Mouse (Mus musculus): ENCODE data around the gene Olfr615. TPM values are rescaled to one million over a fixed set of nuclear protein-coding genes. Genes with fewer than 3 reads are reported as not detected.

The Olfr615 gene
- total and polyA plus RNA-seq, 3 experiments: not detected

DNA sequence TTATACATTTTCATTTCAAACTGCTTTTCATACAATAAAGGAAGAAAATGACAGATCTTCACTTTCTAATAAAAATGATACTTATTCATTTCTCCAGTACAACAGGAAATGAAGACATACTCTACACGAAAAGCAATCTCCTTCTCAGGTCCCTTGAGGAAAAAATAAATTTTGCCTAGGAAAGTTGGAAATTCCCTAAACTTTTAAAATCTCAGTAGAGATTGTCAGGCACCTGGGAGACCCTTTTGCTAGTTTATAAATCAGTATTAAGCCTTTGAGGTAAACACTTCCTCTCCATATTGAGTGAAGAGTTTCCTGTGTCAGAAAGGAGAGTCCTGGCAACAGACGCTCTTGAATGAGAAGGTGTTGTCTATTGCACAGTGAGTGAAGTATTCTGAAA, 8.1 kb upstream of the Olfr615 start, which contains the start of gene Olfr613:
TSS of gene Olfr613 (plus strand) at position 301 of the 400 bp plus-strand sequence.
- H3K4me1 ChIP-seq (ENCODE audit: control insufficient read depth in 1 of 2, insufficient read depth in 2 of 2): no peaks in the 10 kb centered on the region
- no peak within 1 kb of the TSS for H3K4me3 ChIP-seq (replicated peaks in 1 of 3; ENCODE audit: low read depth in 2 of 3, low read length in 2 of 3, poor library complexity in 1 of 3)
- dilution Hi-C loops (cut with MboI; ENCODE audit: extremely low pct_ligation_motif_present, extremely low pct_unique_long_range_greater_than_20kb, low sequenced_read_pairs): no loop called here
- no peak within 1 kb of the TSS for H3K9ac ChIP-seq (ENCODE audit: insufficient read depth, low read depth)
- no peaks in the 10 kb centered on the region for H3K36me3 ChIP-seq (replicated peaks in 1 of 2; ENCODE audit: control insufficient read depth in 1 of 2, insufficient read depth in 1 of 2, low read length in 1 of 2)
- no peak for DNase-seq (ENCODE audit: extremely low read depth)
- no peak within 1 kb of the TSS for H3K27ac ChIP-seq (ENCODE audit: insufficient read depth, low read depth)
- no peaks in the 10 kb centered on the region for H3K79me2 ChIP-seq (replicated peaks; ENCODE audit: control insufficient read depth, extremely low read depth, insufficient read depth, poor library complexity, severe bottlenecking)
- H3K4me2 ChIP-seq (ENCODE audit: insufficient read depth, low read depth, poor library complexity, severe bottlenecking): no peak within 1 kb of the TSS
- in situ Hi-C loops (cut with MboI; ENCODE audit: low pct_ligation_motif_present, low pct_unique_long_range_greater_than_20kb, low sequenced_read_pairs): no loop called here
- H3K27me3 ChIP-seq (replicated peaks): no peaks in the 10 kb centered on the region
- no peaks in the 10 kb centered on the region for H3K9me3 ChIP-seq (replicated peaks; ENCODE audit: low read length)
- TF ChIP-seq RCOR1 (conservative IDR thresholded peaks at IDR 0.05; ENCODE audit: low read depth, low read length): no peak
- TF ChIP-seq USF2 (conservative IDR thresholded peaks at IDR 0.05; ENCODE audit: low read depth, low read length): no peak
- no peak for TF ChIP-seq ETS1 (conservative IDR thresholded peaks at IDR 0.05; ENCODE audit: low read depth, low read length)
- no peak for TF ChIP-seq MYC (IDR thresholded peaks at IDR 0.05; ENCODE audit: low read depth, low read length)
- TF ChIP-seq UBTF (IDR thresholded peaks at IDR 0.05; ENCODE audit: low read depth, low read length): no peak
- TF ChIP-seq NELFE (IDR thresholded peaks at IDR 0.05; ENCODE audit: low read depth, low read length): no peak
- TF ChIP-seq ELF1 (IDR thresholded peaks at IDR 0.05; ENCODE audit: low read depth, low read length): no peak
- no peak for TF ChIP-seq CHD1 (IDR thresholded peaks at IDR 0.05; ENCODE audit: low read depth, low read length)
- TF ChIP-seq KAT2A (IDR thresholded peaks at IDR 0.05; ENCODE audit: insufficient replicate concordance, low read length): no peak
- no peak for TF ChIP-seq JUND (conservative IDR thresholded peaks at IDR 0.05; ENCODE audit: low read depth, low read length)
- no peak for TF ChIP-seq CHD2 (IDR thresholded peaks at IDR 0.05; ENCODE audit: low read length)
- no peak for TF ChIP-seq E2F4 (IDR thresholded peaks at IDR 0.05; ENCODE audit: insufficient replicate concordance, low read depth, low read length)
- TF ChIP-seq POLR2A (IDR thresholded peaks at IDR 0.05; ENCODE audit: low read depth, low read length): no peak
- TF ChIP-seq PAX5 (IDR thresholded peaks at IDR 0.05; ENCODE audit: low read length): no peak

DNA sequence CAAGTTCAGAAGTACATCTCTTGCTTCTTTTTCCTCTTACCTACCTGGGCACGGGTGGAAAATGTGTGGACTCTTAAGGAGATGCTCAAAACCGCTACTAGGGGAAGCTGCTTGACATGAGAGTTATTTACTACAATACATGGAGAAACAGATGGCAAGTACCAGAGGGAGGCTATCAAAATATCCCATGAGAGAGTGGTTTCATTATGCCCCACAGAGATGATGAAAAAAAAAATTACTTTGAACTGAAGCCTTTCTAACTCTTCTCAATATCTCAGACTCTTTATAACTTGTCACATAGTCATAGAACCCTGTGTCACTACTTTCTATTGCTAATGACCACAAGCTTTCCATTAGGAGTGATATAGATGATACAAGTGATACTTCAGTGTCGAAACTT, 13.2 kb downstream of the Olfr615 start, which contains the start of gene Olfr616:
TSS of gene Olfr616 (minus strand) at position 101 of the 400 bp plus-strand sequence.
- Histone ChIP-seq H3K79me2 (replicated peaks; ENCODE audit: control insufficient read depth, extremely low read depth, insufficient read depth, poor library complexity, severe bottlenecking) (no peaks in the 10 kb centered on the region), H3K4me2 (ENCODE audit: insufficient read depth, low read depth, poor library complexity, severe bottlenecking) (no peak within 1 kb of the TSS), H3K4me1 (ENCODE audit: control insufficient read depth in 1 of 2, insufficient read depth in 2 of 2) (no peaks in the 10 kb centered on the region), H3K36me3 (replicated peaks in 1 of 2; ENCODE audit: control insufficient read depth in 1 of 2, insufficient read depth in 1 of 2, low read length in 1 of 2) (no peaks in the 10 kb centered on the region), H3K9me3 (replicated peaks; ENCODE audit: low read length) (no peaks in the 10 kb centered on the region), H3K9ac (ENCODE audit: insufficient read depth, low read depth) (no peak within 1 kb of the TSS), H3K27me3 (replicated peaks) (no peaks in the 10 kb centered on the region), H3K4me3 (replicated peaks in 1 of 3; ENCODE audit: low read depth in 2 of 3, low read length in 2 of 3, poor library complexity in 1 of 3) (no peak within 1 kb of the TSS), H3K27ac (ENCODE audit: insufficient read depth, low read depth) (no peak within 1 kb of the TSS)
- dilution Hi-C loops (cut with MboI; ENCODE audit: extremely low pct_ligation_motif_present, extremely low pct_unique_long_range_greater_than_20kb, low sequenced_read_pairs): no loop called here
- in situ Hi-C loops (cut with MboI; ENCODE audit: low pct_ligation_motif_present, low pct_unique_long_range_greater_than_20kb, low sequenced_read_pairs): no loop called here
- DNase-seq (ENCODE audit: extremely low read depth): no peak
- no peak for TF ChIP-seq UBTF (IDR thresholded peaks at IDR 0.05; ENCODE audit: low read depth, low read length)
- TF ChIP-seq CHD1 (IDR thresholded peaks at IDR 0.05; ENCODE audit: low read depth, low read length): no peak
- TF ChIP-seq ZC3H11A (IDR thresholded peaks at IDR 0.05; ENCODE audit: low read depth, low read length): no peak
- TF ChIP-seq ZNF384 (IDR thresholded peaks at IDR 0.05; ENCODE audit: low read depth, low read length): no peak
- no peak for TF ChIP-seq IRF4 (IDR thresholded peaks at IDR 0.05; ENCODE audit: low read depth, low read length)
- no peak for TF ChIP-seq CTCF (conservative IDR thresholded peaks at IDR 0.05 in 1 of 2, IDR thresholded peaks at IDR 0.05 in 1 of 2; ENCODE audit: low read depth in 2 of 2, low read length in 2 of 2)
- TF ChIP-seq POLR2AphosphoS2 (IDR thresholded peaks at IDR 0.05; ENCODE audit: low read depth, low read length): no peak
- no peak for TF ChIP-seq SMC3 (IDR thresholded peaks at IDR 0.05; ENCODE audit: low read depth, low read length)
- no peak for TF ChIP-seq ELF1 (IDR thresholded peaks at IDR 0.05; ENCODE audit: low read depth, low read length)
- no peak for TF ChIP-seq USF1 (IDR thresholded peaks at IDR 0.05; ENCODE audit: low read depth, low read length)
- no peak for TF ChIP-seq TBP (conservative IDR thresholded peaks at IDR 0.05; ENCODE audit: low read depth, low read length)
- TF ChIP-seq RAD21 (IDR thresholded peaks at IDR 0.05; ENCODE audit: low read depth, low read length): no peak
- no peak for TF ChIP-seq MXI1 (IDR thresholded peaks at IDR 0.05; ENCODE audit: low read depth, low read length)
- no peak for TF ChIP-seq MYC (IDR thresholded peaks at IDR 0.05; ENCODE audit: low read depth, low read length)
- no peak for TF ChIP-seq SIN3A (IDR thresholded peaks at IDR 0.05; ENCODE audit: low read length)
- no peak for TF ChIP-seq JUND (conservative IDR thresholded peaks at IDR 0.05; ENCODE audit: low read depth, low read length)
- no peak for TF ChIP-seq NRF1 (IDR thresholded peaks at IDR 0.05; ENCODE audit: low read depth, low read length)
- TF ChIP-seq MAX (IDR thresholded peaks at IDR 0.05; ENCODE audit: low read length): no peak
